Mouse (Mus musculus) heart, adult 8-10 months (tissue): ENCODE data around the gene Birc6. TPM values are rescaled to one million over a fixed set of nuclear protein-coding genes. Genes with fewer than 3 reads are reported as not detected.

Experiments used
- DNase-seq: peaks from one replicate; pipeline ENCODE4 v3.0.0; 2022; ENCODE audit warnings: low spot score
- total RNA-seq, 4 experiments: library from RNA; stranded (reverse); gene quantifications; 2 replicates each; pipeline ENCODE4 v1.2.4; 2022

Birc6 gene
- total RNA-seq, 4 experiments from 2014 or later, result 61.3 to 75.9 (median 71.3) TPM

- no peak for DNase-seq
Observed at GRCm38 (mm10) chr17:74707637-74708152, 179.6 kb downstream of the Birc6 start.

- no peak for DNase-seq
Observed at GRCm38 (mm10) chr17:74710731-74711130, 182.6 kb downstream of the Birc6 start.

GRCm38 (mm10) chr17:74711627-74712026 is 183.5 kb downstream of the Birc6 start:
- DNase-seq, result no peak

- DNase-seq, result no peak
Observed at GRCm38 (mm10) chr17:74715128-74715527, 187.0 kb downstream of the Birc6 start.

- DNase-seq, result no peak
Observed at GRCm38 (mm10) chr17:74715724-74716123, 187.6 kb downstream of the Birc6 start.

GRCm38 (mm10) chr17:74716643-74717042 is 188.5 kb downstream of the Birc6 start:
- no peak for DNase-seq

GRCm38 (mm10) chr17:74717091-74717617 is 189.1 kb downstream of the Birc6 start:
- no peak for DNase-seq

- DNase-seq, result peak; percentile 98
Observed at GRCm38 (mm10) chr17:74717618-74718151, 189.6 kb downstream of the Birc6 start, which contains the start of gene Ttc27. TSS of gene Ttc27 (plus strand) at chr17:74717732.

- DNase-seq, result no peak
Observed at GRCm38 (mm10) chr17:74732872-74733271, 204.8 kb downstream of the Birc6 start.

- DNase-seq, result peak; percentile 6
Observed at GRCm38 (mm10) chr17:74735392-74735791, 207.3 kb downstream of the Birc6 start.

- no peak for DNase-seq
Observed at GRCm38 (mm10) chr17:74749659-74750058, 221.6 kb downstream of the Birc6 start.

- no peak for DNase-seq
Observed at GRCm38 (mm10) chr17:74751026-74751425, 222.9 kb downstream of the Birc6 start.

Other genes with a start within 250 kb of the Birc6 start
- gene Memo1, start 232.8 kb upstream of the Birc6 start, total RNA-seq, result 10 to 100 TPM; 59.3 to 63.2 (median 61.2) TPM
- gene Dpy30, start 204.4 kb upstream of the Birc6 start, total RNA-seq, result 10 to 100 TPM; 37.8 to 53.1 (median 42.6) TPM
- gene Spast, start 189.3 kb upstream of the Birc6 start, total RNA-seq, result 10 to 100 TPM; 25.0 to 31.7 (median 27.7) TPM
- gene Slc30a6, start 132.7 kb upstream of the Birc6 start, total RNA-seq, result 10 to 100 TPM in 2 of 4 experiments, 1 to 10 TPM in 2; 8.3 to 10.9 (median 9.9) TPM
- under 1 TPM; 0.22 to 0.37 (median 0.32) TPM for gene Nlrc4, start 69.2 kb upstream of the Birc6 start, total RNA-seq
- gene Yipf4, start 38.8 kb upstream of the Birc6 start, total RNA-seq, result 10 to 100 TPM; 56.1 to 79.1 (median 68.0) TPM
- gene Ttc27, start 189.4 kb downstream of the Birc6 start, total RNA-seq, result 10 to 100 TPM; 10.4 to 16.7 (median 14.6) TPM